In genomic region chr3:60408553-60409282, GRCm38 (mm10) we compare ENCODE assay signal across 8 mouse cellular contexts.
A peak's percentile ranks its signal among the peaks of the same experiment; 100 is the strongest.
DNase-seq lines count a peak whose midpoint lies in the region; ATAC-seq lines count a peak whose summit lies in the region.

No protein-coding gene starts in this region.

- H3K9me3 ChIP-seq in hindbrain, embryonic 16.5 days (ENCODE audit: control insufficient read depth, low read length): no peaks in the 10 kb centered on the region
- no peaks in the 10 kb centered on the region for H3K9me3 ChIP-seq in hindbrain, embryonic 10.5 days
- no peaks in the 10 kb centered on the region for H3K9me3 ChIP-seq in intestine, embryonic 14.5 days (ENCODE audit: control insufficient read depth, low read length)

- no peaks in the 10 kb centered on the region for H3K36me3 ChIP-seq in hindbrain, embryonic 16.5 days (ENCODE audit: control insufficient read depth, insufficient read depth, low read length)
- H3K36me3 ChIP-seq in hindbrain, embryonic 10.5 days: no peaks in the 10 kb centered on the region
- no peaks in the 10 kb centered on the region for H3K36me3 ChIP-seq in intestine, embryonic 14.5 days (ENCODE audit: control insufficient read depth, insufficient read depth, low read length)

- intact Hi-C loops in left cerebral cortex, postnatal 36 days (cut with DNase I): no loop called here

- no peak for DNase-seq in hindbrain, embryonic 10.5 days (ENCODE audit: low spot score)
- DNase-seq in adrenal gland, postnatal 36 days: peak; percentile 36 to 44
- DNase-seq in fibroblast of lung, adult 2 months (ENCODE audit: low read depth): peak; percentile 82
- DNase-seq in intestine, embryonic 14.5 days (ENCODE audit: low spot score): peak; percentile 55
- DNase-seq in left cerebral cortex, postnatal 36 days (ENCODE audit: low spot score in 2 of 2): peak; percentile 12 to 13
- peak; percentile 44 for DNase-seq in testis, postnatal 10 days (ENCODE audit: low spot score)

- peak overlapping the region; percentile 22 for H3K4me3 ChIP-seq in hindbrain, embryonic 16.5 days (ENCODE audit: low read length)
- H3K4me3 ChIP-seq in hindbrain, embryonic 10.5 days: no peak overlapping the region
- H3K4me3 ChIP-seq in intestine, embryonic 14.5 days (ENCODE audit: low read depth, low read length): peak overlapping the region; percentile 33

- WGBS in hindbrain, embryonic 16.5 days: 52% methylated on average over 7 of the region's 7 CpGs
- WGBS in hindbrain, embryonic 10.5 days: 60% methylated on average over 7 of the region's 7 CpGs
- 10% methylated on average over 7 of the region's 7 CpGs for WGBS in intestine, embryonic 14.5 days

- ATAC-seq in hindbrain, embryonic 16.5 days: no peak
- no peak; the same call in 1 of the 2 replicates for ATAC-seq in intestine, embryonic 14.5 days (replicated peaks; ENCODE audit: low FRiP score, low TSS enrichment, low read depth)
- peak; percentile 26 for ATAC-seq in megakaryocyte progenitor cell, adult 5-6 weeks (replicated peaks; ENCODE audit: poor library complexity)

- H3K4me2 ChIP-seq in hindbrain, embryonic 16.5 days (ENCODE audit: low read length): peak overlapping the region; percentile 36; the same call in 1 of the 2 replicates
- H3K4me2 ChIP-seq in intestine, embryonic 14.5 days (ENCODE audit: low read length): peak overlapping the region; percentile 48

- no peak overlapping the region for H3K27ac ChIP-seq in hindbrain, embryonic 16.5 days (ENCODE audit: low read depth, low read length)
- H3K27ac ChIP-seq in hindbrain, embryonic 10.5 days: no peak overlapping the region
- H3K27ac ChIP-seq in intestine, embryonic 14.5 days (ENCODE audit: low read depth): peak overlapping the region; percentile 83

- H3K27me3 ChIP-seq in hindbrain, embryonic 16.5 days (replicated peaks; ENCODE audit: control insufficient read depth, insufficient read depth, low read length): no peaks in the 10 kb centered on the region
- H3K27me3 ChIP-seq in hindbrain, embryonic 10.5 days (ENCODE audit: insufficient read depth, poor library complexity, severe bottlenecking): no peaks in the 10 kb centered on the region
- H3K27me3 ChIP-seq in intestine, embryonic 14.5 days (replicated peaks; ENCODE audit: control insufficient read depth, insufficient read depth, low read length): no peaks in the 10 kb centered on the region

- H3K9ac ChIP-seq in hindbrain, embryonic 16.5 days (ENCODE audit: low read depth, low read length): no peak overlapping the region
- H3K9ac ChIP-seq in intestine, embryonic 14.5 days (ENCODE audit: low read length): peak overlapping the region; percentile 39

- no peaks in the 10 kb centered on the region for H3K4me1 ChIP-seq in hindbrain, embryonic 16.5 days (ENCODE audit: control insufficient read depth, insufficient read depth, low read depth, low read length)
- no peaks in the 10 kb centered on the region for H3K4me1 ChIP-seq in hindbrain, embryonic 10.5 days (replicated peaks)
- peaks cover 3% of the 10 kb centered on the region; the same call in 1 of the 2 replicates for H3K4me1 ChIP-seq in intestine, embryonic 14.5 days (replicated peaks; ENCODE audit: control insufficient read depth, insufficient read depth, low read length)
